Mouse (Mus musculus) CH12.LX (cell line): ENCODE data around the gene Znrf3.

ENCODE experiments used
- CTCF ChIP-seq, 2 experiments: IDR thresholded peaks in 1 of 2; conservative IDR thresholded peaks in 1 of 2; 2 replicates each; pipeline ENCODE4 v1.5.1; 2011 to 2012; ENCODE audit warnings: low read depth in 2 of 2, low read length in 2 of 2, improper control_type of control experiment in 1 of 2, inconsistent platforms in 1 of 2, mild to moderate bottlenecking in 1 of 2, moderate library complexity in 1 of 2
- EP300 ChIP-seq: IDR thresholded peaks from 2 replicates; pipeline ENCODE4 v1.6.1; 2011; ENCODE audit warnings: low read length, improper control_type of control experiment
- NELFE ChIP-seq: IDR thresholded peaks from 2 replicates; pipeline ENCODE4 v1.6.1; 2011; ENCODE audit warnings: low read depth, low read length, improper control_type of control experiment
- POLR2A ChIP-seq: IDR thresholded peaks from 2 replicates; pipeline ENCODE4 v1.6.1; 2011; ENCODE audit warnings: low read depth, mild to moderate bottlenecking, improper control_type of control experiment, low read length
- SIN3A ChIP-seq: IDR thresholded peaks from 2 replicates; pipeline ENCODE4 v1.6.1; 2012; ENCODE audit warnings: low read length, improper control_type of control experiment, inconsistent platforms
- TCF12 ChIP-seq: IDR thresholded peaks from 2 replicates; pipeline ENCODE4 v1.6.1; 2014; ENCODE audit warnings: low read depth, mild to moderate bottlenecking, inconsistent platforms, low read length, improper control_type of control experiment
- UBTF ChIP-seq: IDR thresholded peaks from 2 replicates; pipeline ENCODE4 v1.6.1; 2012; ENCODE audit warnings: low read depth, mild to moderate bottlenecking, inconsistent platforms, low read length, improper control_type of control experiment, moderate library complexity

GRCm38 (mm10) chr11:5318976-5319375 lies 125.7 kb downstream of the Znrf3 start:
- no peak for TF ChIP-seq POLR2A
- TF ChIP-seq CTCF (conservative IDR thresholded peaks at IDR 0.05 in 1 of 2, IDR thresholded peaks at IDR 0.05 in 1 of 2; ENCODE audit: low read depth in 2 of 2, low read length in 2 of 2) = no peak
- TF ChIP-seq SIN3A = no peak
- TF ChIP-seq UBTF = no peak
- no peak for TF ChIP-seq TCF12
- TF ChIP-seq NELFE = no peak
- TF ChIP-seq EP300 = no peak
